Mouse (Mus musculus): Measurements from ENCODE around the gene Rpa1. TPM values are rescaled to one million over a fixed set of nuclear protein-coding genes. Genes with fewer than 3 reads are reported as not detected.
"Not testable (repeated sequence)": the region's sequence is repeated elsewhere in the genome, so short reads cannot be mapped to it uniquely, and the experiment has no call there.

The Rpa1 gene
- polyA plus RNA-seq, 1 experiment: 17.9 TPM

DNA sequence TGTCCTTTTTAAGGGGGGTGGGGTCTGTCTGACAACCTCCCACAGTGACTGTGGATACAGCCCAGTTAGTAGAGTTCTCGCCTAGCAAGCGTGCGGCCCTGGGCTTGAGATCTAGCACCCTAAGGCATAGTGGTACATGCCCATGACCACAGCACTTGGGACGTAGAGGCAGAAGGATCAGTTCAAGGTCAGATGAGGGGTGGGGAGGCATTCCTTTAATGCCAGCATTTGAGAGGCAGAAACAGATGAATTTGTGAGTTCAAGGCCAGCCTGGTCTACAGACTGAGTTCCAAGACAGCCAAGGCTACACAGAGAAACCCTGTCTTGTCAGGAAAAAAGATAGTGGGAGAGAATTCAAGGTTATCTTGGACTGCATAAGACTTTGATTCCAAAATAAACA is 61.3 kb downstream of the Rpa1 start:
- DNase-seq (ENCODE audit: low read depth): no peak

DNA sequence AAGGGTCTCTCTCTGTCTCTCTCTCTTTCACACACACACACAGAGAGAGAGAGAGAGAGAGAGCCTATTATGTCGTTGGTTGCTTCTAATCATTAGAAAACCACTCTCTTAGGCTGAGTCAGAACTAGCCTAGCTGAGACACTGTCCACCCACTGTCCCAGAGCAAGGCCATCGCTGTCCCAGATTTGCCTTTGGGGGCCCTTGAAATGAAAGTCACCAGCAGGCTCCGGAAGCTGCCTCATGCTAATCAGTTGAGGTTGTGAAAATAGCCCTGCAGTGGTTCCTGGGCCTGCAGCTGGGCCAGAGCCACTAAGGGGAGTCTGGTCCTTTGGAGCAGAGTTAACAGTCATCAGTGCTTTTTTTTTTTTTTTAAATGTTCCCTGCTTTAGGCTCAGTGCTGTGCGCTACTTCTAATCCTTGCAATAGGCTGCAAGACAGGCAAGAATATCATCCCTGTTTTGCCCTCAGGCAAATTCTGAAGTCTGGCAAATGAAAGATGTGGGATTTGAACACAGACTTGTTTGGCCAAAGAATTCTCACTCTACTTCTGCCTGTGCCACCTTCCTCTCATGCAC is 62.1 kb downstream of the Rpa1 start:
- no peak for DNase-seq (ENCODE audit: low read depth)

DNA sequence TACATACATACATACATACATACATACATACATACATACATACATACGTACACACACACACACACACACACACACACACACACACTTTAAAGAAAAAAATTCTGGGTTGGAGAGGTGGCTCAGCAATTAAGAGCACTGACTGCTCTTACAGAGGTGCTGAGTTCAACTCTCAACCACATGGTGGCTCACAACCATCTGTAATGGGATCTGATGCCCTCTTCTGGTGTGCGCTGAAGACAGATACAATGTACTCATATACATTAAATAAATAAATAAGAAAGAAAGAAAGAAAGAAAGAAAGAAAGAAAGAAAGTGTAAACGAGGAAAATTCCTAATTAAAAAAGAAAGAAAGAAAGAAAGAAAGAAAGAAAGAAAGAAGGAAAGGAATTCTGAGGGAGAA is 64.3 kb downstream of the Rpa1 start:
- not testable (repeated sequence) for DNase-seq (ENCODE audit: low read depth)

DNA sequence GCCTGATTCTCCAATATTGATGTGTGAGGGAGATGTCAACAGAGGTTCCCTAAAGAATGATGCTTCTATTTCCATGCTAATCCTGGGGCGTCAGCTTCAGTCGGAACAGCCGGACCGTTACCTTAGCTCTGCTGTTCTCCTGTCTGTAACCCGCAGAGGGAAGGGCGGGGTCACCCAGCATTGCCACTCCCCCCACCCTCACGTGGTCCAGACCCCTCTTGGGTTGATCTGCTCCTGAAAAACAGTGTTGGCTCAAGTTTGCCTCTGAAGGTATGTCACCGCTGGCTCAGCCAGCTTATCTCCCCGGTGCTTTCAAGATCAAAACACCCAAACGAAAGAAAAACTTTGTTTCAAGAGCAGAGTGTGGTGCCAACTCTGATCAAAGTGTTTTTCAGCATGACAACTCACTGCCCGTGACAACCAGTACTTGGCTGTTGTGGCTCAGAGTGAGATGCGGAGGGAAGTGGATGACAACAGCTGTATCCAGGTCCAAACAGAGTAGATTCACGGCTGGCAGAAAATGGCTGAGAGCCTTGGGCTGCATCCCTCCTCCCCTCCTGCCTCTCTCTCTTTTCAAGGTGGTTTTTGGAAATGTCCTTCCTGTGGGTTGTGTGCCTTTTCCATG is 65.5 kb downstream of the Rpa1 start:
- DNase-seq (ENCODE audit: low read depth): no peak

DNA sequence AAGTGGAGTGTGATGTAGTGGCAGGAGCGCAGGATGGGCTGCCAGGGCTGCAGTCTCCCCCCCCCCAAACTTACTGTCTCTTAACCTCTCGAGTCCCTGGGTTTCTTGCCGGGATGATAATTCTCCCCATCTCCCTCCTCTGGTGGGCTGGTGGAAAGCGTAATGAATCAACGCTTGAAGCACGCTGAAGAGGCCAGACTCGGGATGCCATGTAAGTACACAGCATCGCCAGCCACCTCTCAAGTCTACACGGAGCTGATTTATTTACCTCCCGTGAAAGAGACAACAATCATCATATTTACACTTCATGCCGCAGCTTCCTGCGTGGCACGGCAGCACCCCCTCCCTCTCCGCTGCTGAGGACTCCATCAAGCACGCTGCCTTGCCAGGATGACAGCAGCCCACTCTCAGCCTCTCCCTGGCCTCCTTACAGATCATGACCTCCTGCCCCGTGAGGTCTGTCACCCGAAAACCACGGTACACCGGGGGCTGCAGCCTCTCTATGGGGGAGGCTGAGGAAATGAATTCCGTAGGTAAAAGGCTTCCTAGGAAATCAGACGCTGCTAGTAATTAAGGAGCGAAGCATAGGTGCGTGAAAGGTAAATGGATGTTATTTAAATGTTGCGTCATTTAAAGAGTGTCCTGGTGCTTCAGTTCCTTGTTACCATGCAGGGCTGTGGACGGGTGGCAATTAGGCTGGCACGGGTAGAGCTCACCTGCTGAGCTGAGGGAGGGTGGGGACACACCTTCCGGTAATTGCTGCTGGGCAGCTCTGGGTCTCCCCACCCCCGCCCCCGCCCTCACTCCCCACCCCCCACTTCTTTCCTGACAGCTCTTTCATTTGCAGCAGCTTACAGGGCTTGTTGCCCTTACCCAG is 66.5 kb downstream of the Rpa1 start:
- DNase-seq (ENCODE audit: low read depth): no peak

DNA sequence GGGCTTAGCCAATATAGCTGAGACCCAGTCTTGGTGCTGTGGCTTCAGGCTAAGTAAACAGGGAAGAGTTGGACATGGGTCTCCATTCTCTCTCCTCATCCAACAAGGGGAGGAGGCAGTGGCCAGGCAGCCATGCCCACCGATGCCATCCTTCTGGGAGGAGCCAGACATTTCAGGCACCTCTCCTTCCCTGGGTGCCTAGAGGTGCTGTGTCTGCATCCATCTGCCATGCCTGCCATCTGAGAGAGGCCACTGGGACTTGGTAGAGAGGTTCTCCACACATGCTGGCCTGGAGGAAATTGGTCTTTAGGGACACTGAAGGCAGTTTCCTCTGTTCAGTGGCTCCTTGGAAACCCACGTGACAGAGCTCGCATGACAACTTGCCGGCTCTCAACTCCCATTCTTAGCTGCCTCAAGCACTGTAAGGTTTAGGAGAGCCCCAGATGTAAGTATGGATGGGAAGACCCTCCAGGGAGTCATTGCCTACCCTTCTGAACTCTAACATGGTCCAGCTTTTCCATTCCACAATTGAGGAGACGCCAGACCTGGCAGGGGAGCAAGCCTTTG is 67.6 kb downstream of the Rpa1 start:
- DNase-seq (ENCODE audit: low read depth): no peak

DNA sequence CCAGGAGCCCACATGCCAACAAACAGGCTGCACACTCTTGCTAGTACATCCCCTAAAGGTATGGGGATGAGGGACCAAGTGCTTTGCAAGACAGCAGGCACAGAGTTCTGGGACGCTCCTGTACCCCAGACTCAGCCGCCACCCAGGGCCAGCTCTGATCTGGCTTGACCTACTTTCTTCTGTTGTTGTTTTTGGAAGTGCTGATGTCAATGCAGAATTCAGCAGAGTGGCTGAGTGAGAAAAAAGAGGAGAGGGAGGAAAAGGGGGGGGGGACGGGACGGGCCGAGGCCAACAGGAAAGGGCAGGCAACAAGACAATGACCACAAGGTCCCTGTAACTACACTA is 68.1 kb downstream of the Rpa1 start:
- DNase-seq (ENCODE audit: low read depth): no peak

DNA sequence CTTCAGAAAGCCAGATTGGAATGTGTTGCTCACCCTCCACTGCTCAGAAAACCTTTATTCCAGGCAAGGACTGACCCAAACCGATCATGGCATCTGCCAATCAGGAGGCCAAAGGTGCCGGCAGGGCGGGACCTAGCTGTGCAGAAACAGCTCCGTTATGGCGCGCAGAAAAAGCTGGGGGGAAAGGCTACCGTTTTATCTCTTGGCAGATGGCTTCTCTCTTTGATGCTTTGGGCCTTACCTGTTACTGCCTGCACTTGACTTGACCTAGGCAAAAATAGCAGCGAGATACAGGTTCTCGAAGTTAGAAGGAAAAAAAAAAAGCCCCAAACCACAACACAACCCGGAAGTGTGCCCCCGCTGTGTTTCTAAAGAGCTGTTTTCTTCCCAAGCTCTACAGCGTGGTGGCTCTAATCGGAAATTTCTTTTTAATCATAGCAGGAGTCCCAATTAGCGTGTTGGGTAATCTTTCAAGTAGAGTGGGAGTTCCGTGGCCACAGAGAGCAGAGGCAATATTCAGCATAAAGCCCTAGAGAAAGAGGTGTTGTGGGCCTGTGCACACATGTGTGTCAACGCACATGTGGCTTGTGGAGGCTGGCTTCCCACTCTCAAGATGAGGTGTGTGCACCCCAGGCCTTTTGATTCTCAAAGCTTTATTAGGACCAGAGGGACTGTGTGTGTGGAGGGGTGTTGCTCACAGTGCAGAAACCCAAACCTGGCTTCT is 68.6 kb downstream of the Rpa1 start:
- no peak for DNase-seq (ENCODE audit: low read depth)

DNA sequence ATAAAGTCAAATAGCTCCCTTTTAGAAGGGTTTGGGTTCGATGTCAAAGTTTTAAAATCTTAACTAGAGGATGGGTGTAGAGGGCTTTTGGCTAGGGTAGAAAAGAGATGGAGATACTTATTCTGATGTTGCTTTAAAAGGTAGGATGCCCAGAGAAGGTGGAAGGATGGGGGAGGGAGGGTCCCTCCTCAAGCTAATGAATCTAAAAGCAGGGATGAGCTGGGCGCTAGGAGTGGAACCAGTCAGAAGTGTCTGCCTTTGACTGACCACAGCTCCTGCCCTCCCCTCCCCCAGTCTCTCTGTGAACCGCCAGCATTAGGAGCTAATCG is 69.1 kb downstream of the Rpa1 start:
- DNase-seq (ENCODE audit: low read depth): no peak

DNA sequence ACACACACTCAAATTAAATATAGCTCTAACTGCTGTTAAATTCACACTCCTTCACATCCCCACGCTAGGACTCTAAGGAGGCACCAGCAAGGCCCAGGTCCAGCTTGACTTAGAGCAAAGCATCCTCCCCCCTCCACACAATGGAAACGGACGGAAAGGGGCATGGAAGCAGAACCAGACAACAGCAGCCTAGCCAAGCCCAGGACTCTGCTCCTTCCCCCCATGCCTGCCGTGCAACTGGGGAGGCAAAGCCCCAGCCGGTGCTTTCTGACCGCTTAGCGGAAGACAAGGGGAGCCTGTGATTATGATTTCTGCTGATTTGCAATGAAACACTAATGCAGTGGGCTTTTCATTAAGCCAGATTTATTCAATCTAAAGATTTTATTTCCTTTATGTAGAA is 70.0 kb downstream of the Rpa1 start:
- no peak for DNase-seq (ENCODE audit: low read depth)

DNA sequence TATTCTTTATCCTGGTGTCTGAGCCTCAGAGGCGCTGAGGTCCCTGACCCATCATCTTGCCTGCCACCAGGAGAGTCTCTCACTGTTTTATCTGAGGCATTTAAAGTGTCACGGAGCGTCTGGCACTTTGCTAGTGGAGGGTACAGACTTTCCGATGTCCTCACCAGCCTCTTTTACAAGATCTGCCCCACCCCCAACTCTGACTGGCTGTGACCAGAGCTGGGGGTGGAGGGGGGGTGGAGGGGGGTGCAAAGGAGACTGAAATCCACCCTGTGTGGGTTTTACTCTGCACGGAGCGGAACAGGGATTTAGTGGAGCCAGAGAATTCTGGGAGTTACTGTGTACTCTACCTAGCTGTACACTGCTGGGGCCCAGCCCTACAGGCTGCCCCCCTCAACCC is 73.1 kb downstream of the Rpa1 start:
- no peak for DNase-seq (ENCODE audit: low read depth)

DNA sequence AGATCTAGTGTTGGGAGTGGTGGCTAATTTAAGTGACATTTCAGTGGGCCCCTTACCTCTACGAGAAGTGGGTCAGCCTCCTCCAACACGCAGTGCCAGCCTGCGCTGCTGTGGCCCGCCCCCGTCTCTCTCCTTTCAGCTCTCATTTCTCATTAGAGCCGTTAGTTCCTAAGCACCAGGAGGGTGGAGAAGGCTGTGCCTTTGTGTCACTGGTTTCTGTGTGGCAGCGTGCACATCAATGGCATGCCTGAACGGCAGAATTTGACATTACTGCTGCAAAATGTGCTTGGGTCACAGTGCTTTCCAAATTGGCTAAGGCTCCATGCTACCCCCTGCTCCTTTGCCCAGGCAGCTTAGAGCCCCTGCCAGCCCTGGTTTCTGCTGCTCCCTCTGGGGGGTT is 74.7 kb downstream of the Rpa1 start:
- no peak for DNase-seq (ENCODE audit: low read depth)

DNA sequence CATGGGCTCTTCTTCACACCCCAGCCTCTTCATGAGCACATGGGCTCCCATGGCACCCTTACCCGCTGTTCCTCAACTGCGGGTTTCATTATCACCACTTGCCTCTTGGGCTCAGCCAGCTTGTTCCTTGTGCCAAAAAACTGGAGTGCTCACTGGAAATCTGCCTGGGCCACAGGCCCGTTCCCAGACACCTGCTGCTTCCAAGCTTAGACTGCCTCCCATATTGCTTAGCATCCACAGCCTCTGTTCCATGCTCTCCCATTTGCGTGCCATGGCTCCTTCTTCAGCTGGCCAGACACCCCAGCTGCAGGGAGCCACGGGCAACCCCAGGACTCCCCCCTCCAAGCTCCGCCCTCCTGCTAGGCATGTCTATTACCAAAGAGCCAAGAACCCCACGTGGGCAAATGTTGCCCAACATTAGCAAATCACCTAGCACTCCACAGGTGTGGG is 77.1 kb downstream of the Rpa1 start:
- DNase-seq (ENCODE audit: low read depth): peak; percentile 38

DNA sequence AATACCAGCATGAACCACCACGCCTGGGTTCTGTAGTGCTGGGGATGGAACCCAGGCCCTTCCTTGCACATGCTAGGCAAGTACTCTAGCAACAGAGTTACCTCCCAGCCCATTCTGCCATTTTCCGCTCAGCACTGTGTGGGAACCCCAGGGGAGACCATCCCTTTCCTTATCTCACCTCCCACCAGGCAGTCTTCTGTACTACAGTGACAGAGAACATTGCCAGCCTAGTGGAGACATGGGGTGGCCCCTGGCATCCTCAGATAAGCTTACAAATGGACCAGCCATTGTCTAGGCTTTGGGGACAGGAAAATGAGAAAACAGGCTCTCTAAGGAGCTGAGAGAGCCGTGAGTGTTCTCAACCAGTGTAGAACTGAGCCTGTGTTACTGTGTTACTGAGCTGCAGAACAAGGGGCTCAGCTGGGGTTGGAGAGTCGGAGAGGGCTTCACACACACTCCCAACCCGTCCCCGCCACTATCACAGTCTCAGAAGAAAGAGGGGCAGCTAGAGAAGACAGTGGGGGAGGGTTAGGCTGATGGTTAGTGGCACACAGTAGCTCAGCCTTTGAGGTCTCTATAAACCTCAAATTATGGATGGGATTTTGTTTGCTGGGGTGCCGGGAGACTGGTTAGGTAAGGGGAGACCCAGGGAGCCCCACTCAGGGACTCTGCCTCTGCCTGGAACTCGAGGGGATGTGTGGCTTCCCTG is 77.7 kb downstream of the Rpa1 start:
- DNase-seq (ENCODE audit: low read depth): no peak

DNA sequence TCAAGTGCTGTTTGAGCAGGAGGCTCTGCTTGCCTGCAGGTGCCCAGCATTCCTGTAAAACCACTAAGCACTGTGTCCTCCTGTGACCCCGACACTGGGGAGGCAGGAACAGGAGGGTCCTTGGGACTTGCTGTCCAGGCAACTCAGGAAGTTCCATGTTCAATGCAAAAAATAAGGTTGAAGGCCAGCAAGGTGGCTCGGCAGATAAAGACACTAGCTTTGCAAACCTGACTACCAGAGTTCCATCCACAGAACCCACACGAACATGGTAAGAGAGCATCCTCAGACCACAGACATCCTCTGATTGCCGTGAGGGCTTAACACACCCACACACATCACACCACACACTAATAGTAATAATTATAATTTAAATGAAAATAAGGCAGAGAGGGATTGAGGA is 78.9 kb downstream of the Rpa1 start:
- no peak for DNase-seq (ENCODE audit: low read depth)

DNA sequence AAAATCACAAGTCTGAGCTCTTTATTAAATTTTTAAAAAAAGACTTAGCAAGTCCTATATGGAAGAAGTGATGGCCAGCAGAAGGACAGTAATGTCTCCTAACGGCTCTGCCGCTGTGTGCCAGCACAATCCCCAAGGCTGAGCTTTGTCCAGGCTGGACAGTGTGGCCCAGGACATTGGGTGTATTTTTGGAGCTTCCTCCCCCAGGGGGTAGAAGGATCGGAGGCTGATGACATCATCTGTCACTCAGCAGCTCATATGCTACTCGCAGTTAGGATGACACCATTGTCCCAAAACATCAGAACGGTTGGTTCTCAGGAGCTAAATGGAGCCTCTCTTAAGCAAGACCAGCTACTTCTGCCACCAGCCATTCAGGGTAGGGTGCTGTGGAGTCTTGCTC is 79.6 kb downstream of the Rpa1 start:
- no peak for DNase-seq (ENCODE audit: low read depth)

DNA sequence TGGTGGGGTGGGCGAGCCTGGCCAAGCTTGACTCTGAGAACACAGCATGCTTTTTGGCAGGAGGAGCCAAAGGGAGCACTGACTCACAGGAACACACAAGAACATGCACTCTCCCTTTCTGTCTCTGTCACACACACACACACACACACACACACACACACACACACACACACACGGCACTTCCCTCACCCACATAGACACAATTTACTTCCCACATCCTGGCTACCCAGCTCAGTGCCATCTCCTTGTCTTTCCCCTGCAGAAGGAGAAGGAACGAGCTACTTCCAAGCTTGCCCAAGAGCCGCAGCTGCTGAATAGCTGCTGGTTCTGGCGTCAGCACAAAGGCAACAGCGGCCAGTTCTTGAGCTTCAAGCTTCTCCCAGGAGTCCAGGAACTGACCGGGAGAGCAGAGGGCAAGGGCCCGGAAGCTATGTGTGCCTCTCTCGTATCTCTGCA is 80.3 kb downstream of the Rpa1 start:
- no peak for DNase-seq (ENCODE audit: low read depth)

DNA sequence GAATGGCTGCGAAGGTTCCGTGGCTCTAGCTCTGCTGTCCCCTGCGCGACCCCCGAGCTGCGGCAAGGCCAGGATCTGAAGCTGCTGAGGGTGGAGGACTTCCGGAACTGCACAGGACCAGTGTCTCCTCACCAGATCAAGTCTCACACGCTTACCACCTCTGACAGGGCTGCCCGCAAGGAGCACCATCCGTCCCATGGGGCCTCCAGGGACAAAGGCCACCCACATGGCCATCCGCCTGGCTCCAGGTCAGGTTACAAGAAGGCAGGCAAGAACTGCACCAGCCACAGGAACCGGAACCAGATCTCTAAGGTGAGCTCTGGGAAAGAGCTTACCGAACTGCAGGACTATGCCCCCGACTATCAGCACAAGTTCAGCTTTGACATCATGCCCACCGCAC is 82.6 kb downstream of the Rpa1 start:
- no peak for DNase-seq (ENCODE audit: low read depth)

DNA sequence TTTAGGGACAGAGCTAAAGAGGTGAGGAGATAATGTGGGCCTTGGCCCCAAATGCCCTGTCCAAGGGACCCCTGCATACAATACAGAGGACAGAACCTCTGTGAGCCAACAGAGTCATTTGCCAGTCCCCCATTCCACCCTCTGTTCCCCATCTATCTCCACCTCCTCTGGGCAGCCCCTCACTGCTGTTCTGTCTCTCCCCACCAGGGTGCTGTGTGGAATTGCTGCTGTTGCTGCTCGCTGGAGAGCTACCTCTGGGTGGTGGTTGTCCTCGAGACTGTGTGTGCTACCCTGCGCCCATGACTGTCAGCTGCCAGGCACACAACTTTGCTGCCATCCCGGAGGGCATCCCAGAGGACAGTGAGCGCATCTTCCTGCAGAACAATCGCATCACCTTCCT is 83.6 kb downstream of the Rpa1 start:
- DNase-seq (ENCODE audit: low read depth): no peak

DNA sequence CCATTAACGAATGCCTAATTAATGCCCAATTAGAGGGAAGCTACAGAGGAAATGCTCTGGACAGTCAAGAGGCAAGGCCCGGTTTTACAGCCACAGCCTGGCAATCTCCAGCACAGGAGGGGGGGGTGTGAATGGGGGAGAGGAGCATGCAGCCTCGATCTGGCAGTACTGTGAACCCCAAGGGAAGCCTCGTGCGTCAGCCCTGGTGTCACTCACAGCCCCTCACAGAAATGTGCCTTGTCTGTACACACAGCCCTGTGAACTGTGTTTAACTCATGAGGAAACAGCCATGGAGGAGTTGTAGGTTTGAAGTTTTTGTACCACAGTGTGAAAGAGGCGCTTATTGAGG is 84.2 kb downstream of the Rpa1 start:
- no peak for DNase-seq (ENCODE audit: low read depth)

DNA sequence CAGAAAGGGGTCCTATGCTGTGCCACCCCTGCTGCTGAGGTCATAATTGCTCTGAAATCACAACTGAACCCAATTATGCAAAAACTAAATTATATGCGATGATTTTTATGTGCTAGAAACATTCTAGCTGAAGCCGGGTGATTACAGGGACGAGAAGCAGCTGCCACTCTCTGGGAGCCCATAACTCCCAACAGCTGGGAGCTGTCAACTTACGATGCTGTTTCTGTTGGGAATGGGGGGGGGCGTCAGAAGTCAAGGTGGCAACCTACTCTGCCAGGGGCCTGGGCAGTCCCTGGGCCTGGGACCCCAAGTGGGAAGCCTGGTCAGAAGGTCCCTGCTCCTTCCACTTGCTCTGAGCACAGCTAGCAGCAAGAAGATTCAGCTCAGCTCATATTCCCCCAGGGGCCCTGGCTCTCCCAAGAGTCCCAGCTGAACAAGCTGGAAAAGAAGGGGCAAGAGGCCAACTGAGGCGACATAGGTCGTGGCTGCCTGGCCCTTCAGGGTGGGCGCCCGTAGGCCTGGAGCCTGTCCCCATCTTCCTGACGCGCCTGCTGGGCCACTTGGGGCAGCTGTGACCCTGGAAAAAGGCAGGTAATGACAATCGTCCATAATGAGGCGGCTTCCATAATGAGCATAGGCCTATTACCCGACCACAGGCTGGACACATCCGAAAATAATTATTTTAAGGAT is 84.7 kb downstream of the Rpa1 start:
- DNase-seq (ENCODE audit: low read depth): no peak

Data from gonadal fat pad, adult 2 months (tissue).